Mouse (Mus musculus) small intestine, adult 2 months (tissue): ENCODE measurements at regions not wholly inside any gene's neighbourhood (a gene's known extent, or its start where the extent isn't known, plus 50 kb on each side); places are given as distances from the start of the nearest gene placed in this dataset.

Source experiments
- H3K27ac ChIP-seq: fragments of 200-500 bp; 2 replicates; pipeline ENCODE4 v1.5.1; 2012; ENCODE audit warnings: low read depth, low read length, control low read depth, inconsistent platforms; ENCODE audit not compliant: insufficient read depth
- H3K27me3 ChIP-seq: fragments of 200-500 bp; 2 replicates; pipeline ENCODE4 v1.6.1; 2012; ENCODE audit warnings: mild to moderate bottlenecking, moderate library complexity, low read length, inconsistent platforms; ENCODE audit not compliant: control insufficient read depth, insufficient read depth
- H3K36me3 ChIP-seq: fragments of 200-500 bp; 2 replicates; pipeline ENCODE4 v1.6.1; 2012; ENCODE audit warnings: mild to moderate bottlenecking, low read length, control low read depth, inconsistent platforms; ENCODE audit not compliant: control insufficient read depth, insufficient read depth
- H3K4me1 ChIP-seq: fragments of 200-500 bp; 2 replicates; pipeline ENCODE4 v1.6.1; 2012; ENCODE audit warnings: low read length, inconsistent platforms, mixed read lengths; ENCODE audit not compliant: control insufficient read depth, insufficient read depth, insufficient read length
- H3K4me3 ChIP-seq: fragments of 200-500 bp; 2 replicates; pipeline ENCODE4 v1.5.1; 2012; ENCODE audit warnings: low read depth, mild to moderate bottlenecking, control low read depth, inconsistent platforms, low read length, moderate library complexity
- CTCF ChIP-seq: fragments of 200-500 bp; IDR thresholded peaks from 2 replicates; pipeline ENCODE4 v1.5.1; 2012; ENCODE audit warnings: low read depth, mild to moderate bottlenecking, control low read depth, inconsistent platforms, low read length, moderate library complexity, mixed read lengths; ENCODE audit not compliant: insufficient replicate concordance, insufficient read length; ENCODE audit errors: extremely low read depth
- POLR2A ChIP-seq: fragments of 200-500 bp; IDR thresholded peaks from 2 replicates; pipeline ENCODE4 v1.6.1; 2012; ENCODE audit warnings: low read depth, mild to moderate bottlenecking, control low read depth, inconsistent platforms, low read length, moderate library complexity
- WGBS: fragments of 180-500 bp; shearing (Covaris S2); methylation state at CpG from one replicate; pipeline ENCODE4 v1.1.7; 2018; 5-methylcytosine and 5-hydroxymethylcytosine counted together

- 57% methylated on average over 2 of the region's 2 CpGs for WGBS
- H3K27ac ChIP-seq = no peak overlapping the region
- TF ChIP-seq CTCF (0 out of 2 replicates have a peak, but pooled peaks have one; percentile 20), POLR2A (no peak)
- no peak overlapping the region for H3K4me3 ChIP-seq
- no peaks in the 10 kb centered on the region for H3K36me3 ChIP-seq
- H3K4me1 ChIP-seq = no peaks in the 10 kb centered on the region
- H3K27me3 ChIP-seq = no peaks in the 10 kb centered on the region
Observed at GRCm38 (mm10) chr11:17464875-17465274, 207.5 kb downstream of the C1d start.

- no peak overlapping the region for H3K4me3 ChIP-seq
- H3K4me1 ChIP-seq = no peaks in the 10 kb centered on the region
- no peaks in the 10 kb centered on the region for H3K27me3 ChIP-seq
- no peak for TF ChIP-seq CTCF
- no peak for TF ChIP-seq POLR2A
- no peak overlapping the region for H3K27ac ChIP-seq
- WGBS = 63% methylated on average over 2 of the region's 2 CpGs
- no peaks in the 10 kb centered on the region for H3K36me3 ChIP-seq
Observed at GRCm38 (mm10) chr11:17468431-17469165, 211.2 kb downstream of the C1d start.

DNA sequence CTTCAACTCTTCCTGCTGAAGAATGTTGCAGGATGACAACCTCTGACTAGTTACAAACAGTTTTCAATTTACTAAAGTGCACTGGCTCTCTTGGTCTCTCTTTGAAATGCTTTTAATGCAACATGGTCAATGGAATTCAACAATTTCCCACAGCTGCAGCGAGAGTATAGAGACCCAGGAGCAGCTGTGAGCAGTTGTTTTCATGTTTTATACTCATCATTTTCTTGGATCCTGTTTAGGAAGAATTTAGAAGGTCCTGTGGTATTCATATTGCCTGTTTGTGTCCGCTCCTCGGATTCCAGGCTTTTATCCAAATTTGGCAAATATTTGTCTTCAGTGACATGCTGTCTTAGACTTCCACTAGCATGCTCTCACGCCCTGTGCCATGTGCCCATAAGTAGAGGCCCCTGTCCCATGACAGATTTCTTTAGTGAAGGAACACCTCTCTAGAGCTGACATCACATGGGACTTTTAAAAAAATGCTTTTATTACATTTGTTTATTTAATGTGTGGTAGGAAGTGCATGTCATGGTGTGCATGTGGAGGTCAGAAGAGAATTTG is 224.1 kb downstream of the C1d start:
- H3K27ac ChIP-seq = no peak overlapping the region
- no peaks in the 10 kb centered on the region for H3K27me3 ChIP-seq
- 55% methylated on average over 4 of the region's 4 CpGs for WGBS
- H3K4me3 ChIP-seq = no peak overlapping the region
- no peaks in the 10 kb centered on the region for H3K36me3 ChIP-seq
- TF ChIP-seq POLR2A = no peak
- H3K4me1 ChIP-seq = no peaks in the 10 kb centered on the region

DNA sequence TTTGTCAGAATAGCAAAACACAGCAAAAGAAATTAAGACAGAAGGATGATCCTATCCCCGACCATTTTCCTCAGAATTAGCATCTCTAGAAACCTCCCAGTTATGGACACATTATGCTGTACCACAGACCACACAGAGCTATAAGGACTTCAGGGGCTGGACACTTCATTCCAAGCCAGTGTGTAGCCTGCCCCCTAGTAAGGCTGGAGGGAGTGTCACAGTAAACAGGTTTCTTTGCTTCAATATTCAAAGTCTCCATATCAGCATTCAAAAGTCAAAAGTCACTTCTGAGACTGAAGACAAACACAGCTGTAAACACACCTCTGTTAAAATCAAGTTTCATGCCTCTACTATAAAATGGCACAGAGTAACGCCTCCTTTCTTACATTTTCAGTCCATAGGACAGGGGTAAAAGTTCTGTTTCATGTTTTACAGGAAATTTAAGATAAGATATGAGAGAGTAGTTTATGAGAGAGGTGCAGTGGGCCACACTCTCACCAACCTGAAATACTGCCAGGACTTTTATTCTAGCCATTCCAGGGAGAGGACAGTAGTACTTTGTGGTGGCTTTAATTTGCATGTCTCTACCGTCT is 226.6 kb downstream of the C1d start:
- no peaks in the 10 kb centered on the region for H3K27me3 ChIP-seq
- H3K36me3 ChIP-seq = no peaks in the 10 kb centered on the region
- H3K4me1 ChIP-seq = no peaks in the 10 kb centered on the region
- H3K4me3 ChIP-seq = no peak overlapping the region
- H3K27ac ChIP-seq = no peak overlapping the region
- TF ChIP-seq CTCF = no peak
- no peak for TF ChIP-seq POLR2A
- WGBS = 39% methylated on average over 3 of the region's 3 CpGs

DNA sequence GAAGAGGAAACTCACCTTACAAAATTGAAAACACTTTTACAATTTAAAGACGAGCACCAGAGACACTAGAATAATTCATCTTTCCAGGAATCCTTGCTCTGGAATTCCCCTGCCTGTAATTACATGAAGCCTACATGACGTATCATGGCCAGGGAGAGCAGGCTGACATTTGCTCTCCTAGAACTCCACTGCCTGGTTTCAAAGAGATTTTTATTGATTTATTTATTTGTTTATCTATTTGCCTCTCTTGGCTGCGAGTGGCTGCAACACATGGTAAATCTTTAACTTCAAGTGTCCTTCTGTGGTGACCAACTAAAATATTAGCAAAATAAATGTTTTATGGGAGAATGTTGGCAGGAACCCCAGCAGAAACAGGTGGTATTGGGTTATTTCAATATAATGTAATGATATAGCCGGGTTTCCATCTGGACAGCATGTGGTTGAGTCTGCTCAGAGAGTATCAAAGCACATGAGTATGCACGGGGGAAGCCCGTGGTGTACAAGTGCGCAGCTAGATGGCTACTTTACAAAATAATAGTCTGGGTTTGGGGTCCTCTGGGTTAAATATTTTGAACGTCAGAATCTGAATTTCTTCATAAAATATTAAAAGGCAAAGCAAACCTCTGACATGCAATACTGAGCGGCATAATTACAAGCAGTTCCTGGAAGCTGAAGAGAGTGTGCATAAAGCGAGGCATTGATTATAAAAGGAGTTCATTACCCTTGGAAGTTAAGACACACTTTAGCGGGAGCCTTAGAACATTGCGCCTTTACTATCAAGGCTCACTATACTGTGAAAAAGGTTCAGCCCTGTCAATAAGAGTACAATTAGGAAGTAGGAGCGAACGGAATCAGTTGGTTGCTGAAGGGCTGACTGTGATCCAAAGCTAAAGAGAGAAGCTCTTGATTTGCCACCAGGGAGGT is 244.0 kb downstream of the C1d start:
- Histone ChIP-seq H3K4me1 (no peaks in the 10 kb centered on the region), H3K36me3 (no peaks in the 10 kb centered on the region), H3K4me3 (no peak overlapping the region), H3K27me3 (no peaks in the 10 kb centered on the region), H3K27ac (no peak overlapping the region)
- no peak for TF ChIP-seq POLR2A
- no peak for TF ChIP-seq CTCF
- WGBS = 70% methylated on average over 14 of the region's 14 CpGs

DNA sequence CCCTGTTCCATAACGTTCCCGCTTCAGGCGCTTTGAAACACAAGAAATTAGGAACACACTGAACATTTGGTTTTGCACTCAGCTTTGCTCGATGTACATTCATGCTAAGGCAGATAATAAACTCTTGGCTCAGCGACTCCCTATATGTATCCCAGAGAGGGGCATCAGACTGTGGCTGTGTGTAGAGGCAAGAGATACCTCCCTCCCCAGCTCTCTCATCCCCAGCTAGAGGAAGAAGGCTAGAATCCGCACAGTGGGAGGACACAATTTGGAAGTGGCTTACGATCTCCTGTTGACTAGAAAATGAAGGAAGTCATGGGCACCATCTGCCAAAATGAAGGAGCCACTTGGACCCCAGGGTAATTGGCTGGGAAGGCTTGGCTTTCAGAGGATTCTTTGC is 244.7 kb downstream of the C1d start:
- 93% methylated on average over 7 of the region's 7 CpGs for WGBS
- H3K4me1 ChIP-seq = no peaks in the 10 kb centered on the region

More for the DNA sequence above, 244.7 kb downstream of the C1d start:
- Histone ChIP-seq H3K4me3 (no peak overlapping the region), H3K36me3 (no peaks in the 10 kb centered on the region), H3K27me3 (no peaks in the 10 kb centered on the region), H3K27ac (no peak overlapping the region)
- TF ChIP-seq CTCF (no peak), POLR2A (no peak)
